Mouse (Mus musculus) Patski (cell line): ENCODE measurements around the gene Hebp2. TPM values are rescaled to one million over a fixed set of nuclear protein-coding genes. Genes with fewer than 3 reads are reported as not detected.

ENCODE experiments used
- ATAC-seq: fragments of 100-300 bp; one replicate; pipeline ENCODE4 v1.8.0; 2021
- CTCF ChIA-PET: fragments of 350-600 bp; sonication (Branson Sonifier 250); formaldehyde crosslinking; loops from one replicate; lab custom pipeline; 2022; ENCODE audit warnings: inconsistent platforms; lab: Charles Lee
- POLR2A ChIA-PET: fragments of 350-600 bp; sonication (Branson Sonifier 250); formaldehyde crosslinking; loops from one replicate; lab custom pipeline; 2022; ENCODE audit warnings: antibody characterized with exemption, inconsistent platforms; lab: Charles Lee
- DNase-seq: peaks from one replicate; pipeline ENCODE4 v3.0.0-alpha.2; 2011; ENCODE audit warnings: low read depth, low spot score
- H3K27me3 ChIP-seq: fragments of 371-371 bp; one replicate; pipeline ENCODE4 v1.5.1; 2021
- CTCF ChIP-seq: fragments of 100-300 bp; IDR thresholded peaks from one replicate; pipeline ENCODE4 v1.5.1; 2021
- in situ Hi-C: fragments of 300-500 bp; cut with MboI; formaldehyde crosslinking; loops from 3 replicates; pipeline ENCODE4 v1.11.1; 2018; ENCODE audit warnings: low pct_unique_long_range_greater_than_20kb, mixed read lengths
- polyA plus RNA-seq: library from polyadenylated mRNA; unstranded; gene quantifications from one replicate; pipeline ENCODE4 v1.2.3, GENCODE M21; 2021

Hebp2 gene
- polyA plus RNA-seq, 1 experiment from 2014 or later, result 11.0 TPM

DNA sequence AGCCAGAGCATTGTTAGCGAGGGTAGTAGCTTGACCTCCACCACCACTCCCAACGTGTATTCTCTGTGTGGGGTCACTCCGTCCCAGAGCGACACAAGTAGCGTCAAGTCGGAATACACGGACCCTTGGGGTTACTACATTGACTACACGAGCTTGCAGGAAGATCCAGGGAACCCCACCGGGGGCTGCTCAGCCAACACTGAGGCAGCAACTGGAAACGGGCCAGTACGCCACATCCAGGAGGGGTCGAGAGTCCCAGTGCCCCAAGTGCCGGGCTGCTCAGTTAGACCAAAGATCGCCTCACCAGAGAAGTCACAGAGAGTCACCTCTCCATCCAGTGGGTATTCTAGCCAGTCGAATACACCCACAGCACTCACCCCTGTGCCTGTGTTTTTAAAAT lies 20.6 kb downstream of the Hebp2 start:
- in situ Hi-C loops, result loop anchor here (5.0 kb wide), 3 partner anchors 73 to 288 kb away; no protein-coding TSS in a partner anchor
- H3K27me3 ChIP-seq, result no peaks in the 10 kb centered on the region
- ChIA-PET CTCF (no interaction called here), POLR2A (no interaction called here)
- DNase-seq (no peak), ATAC-seq (no peak)
- no peak for TF ChIP-seq CTCF

GRCm38 (mm10) chr10:18522556-18522955 lies 23.3 kb downstream of the Hebp2 start:
- in situ Hi-C loops, result no loop called here
- ATAC-seq (no peak), DNase-seq (no peak)
- ChIA-PET POLR2A (no interaction called here), CTCF (no interaction called here)
- no peak for TF ChIP-seq CTCF
- no peaks in the 10 kb centered on the region for H3K27me3 ChIP-seq

- ATAC-seq (no peak), DNase-seq (no peak)
- POLR2A ChIA-PET, result no interaction called here
- no peak for TF ChIP-seq CTCF
- in situ Hi-C loops, result no loop called here
- H3K27me3 ChIP-seq, result no peaks in the 10 kb centered on the region
- CTCF ChIA-PET, result no interaction called here
Observed at GRCm38 (mm10) chr10:18511496-18511895, 34.4 kb downstream of the Hebp2 start.

- DNase-seq (no peak), ATAC-seq (no peak)
- ChIA-PET CTCF (no interaction called here), POLR2A (interaction anchor here (1.4 kb wide), 1 partner anchor 18 kb away, joined by 3 read pairs; no protein-coding TSS in a partner anchor)
- in situ Hi-C loops, result no loop called here
- no peak for TF ChIP-seq CTCF
- H3K27me3 ChIP-seq, result no peaks in the 10 kb centered on the region
Observed at GRCm38 (mm10) chr10:18510663-18511062, 35.2 kb downstream of the Hebp2 start.

GRCm38 (mm10) chr10:18508586-18508985 lies 37.3 kb downstream of the Hebp2 start:
- ATAC-seq, result peak; percentile 26
- DNase-seq, result no peak
- CTCF ChIA-PET, result interaction anchor here (0.9 to 1.7 kb wide), 2 partner anchors 9 to 11 kb away, joined by 3 to 8 read pairs; no protein-coding TSS in a partner anchor
- H3K27me3 ChIP-seq, result no peaks in the 10 kb centered on the region
- no peak for TF ChIP-seq CTCF
- in situ Hi-C loops, result no loop called here
- POLR2A ChIA-PET, result no interaction called here

- no peaks in the 10 kb centered on the region for H3K27me3 ChIP-seq
- in situ Hi-C loops, result no loop called here
- POLR2A ChIA-PET, result no interaction called here
- CTCF ChIA-PET, result interaction anchor here (0.9 to 1.7 kb wide), 2 partner anchors 10 kb away, joined by 3 to 8 read pairs; no protein-coding TSS in a partner anchor
- ATAC-seq (no peak), DNase-seq (no peak)
- TF ChIP-seq CTCF, result no peak
Observed at GRCm38 (mm10) chr10:18507869-18508473, 37.9 kb downstream of the Hebp2 start.

GRCm38 (mm10) chr10:18506501-18506946 lies 39.4 kb downstream of the Hebp2 start:
- ATAC-seq (no peak), DNase-seq (peak; percentile 49)
- no peak for TF ChIP-seq CTCF
- ChIA-PET CTCF (interaction anchor here (1.9 kb wide), 1 partner anchor 13 kb away, joined by 5 read pairs; no protein-coding TSS in a partner anchor), POLR2A (interaction anchor here (0.7 kb wide), 1 partner anchor 33 kb away, joined by 4 read pairs; no protein-coding TSS in a partner anchor)
- H3K27me3 ChIP-seq, result no peaks in the 10 kb centered on the region
- in situ Hi-C loops, result no loop called here

GRCm38 (mm10) chr10:18505690-18506089 lies 40.2 kb downstream of the Hebp2 start:
- DNase-seq, result no peak
- POLR2A ChIA-PET, result interaction anchor here (0.7 kb wide), 1 partner anchor 32 kb away, joined by 4 read pairs; no protein-coding TSS in a partner anchor
- in situ Hi-C loops, result no loop called here

DNA sequence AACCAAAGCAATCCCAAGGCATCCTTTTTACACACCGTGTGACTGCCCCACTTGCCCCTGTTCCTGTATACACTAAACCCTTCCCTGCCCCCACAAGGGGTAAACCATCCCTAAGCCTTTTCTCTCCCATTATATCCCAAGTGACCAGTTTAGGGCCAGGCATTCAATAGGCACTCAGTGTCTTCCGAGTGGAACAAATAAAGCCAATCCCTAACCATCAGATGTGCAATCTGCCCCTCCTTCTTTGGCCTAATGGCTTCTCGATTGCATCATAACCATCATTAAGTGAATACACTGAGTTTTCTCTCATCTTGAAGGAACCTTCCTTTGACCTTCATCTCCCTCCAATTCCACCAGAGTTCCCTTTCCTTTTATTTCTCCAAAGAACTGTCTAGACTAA lies 43.9 kb downstream of the Hebp2 start:
- POLR2A ChIA-PET, result no interaction called here
- in situ Hi-C loops, result no loop called here
- no peak for ATAC-seq
- no peaks in the 10 kb centered on the region for H3K27me3 ChIP-seq
- no peak for TF ChIP-seq CTCF
- CTCF ChIA-PET, result no interaction called here
- DNase-seq, result no peak

More at GRCm38 (mm10) chr10:18505690-18506089, 40.2 kb downstream of the Hebp2 start:
- H3K27me3 ChIP-seq, result no peaks in the 10 kb centered on the region
- TF ChIP-seq CTCF, result no peak
- no peak for ATAC-seq
- CTCF ChIA-PET, result interaction anchor here (0.7 to 1.9 kb wide), 3 partner anchors 13 to 23 kb away, joined by 3 to 5 read pairs (median 3); no protein-coding TSS in a partner anchor

DNA sequence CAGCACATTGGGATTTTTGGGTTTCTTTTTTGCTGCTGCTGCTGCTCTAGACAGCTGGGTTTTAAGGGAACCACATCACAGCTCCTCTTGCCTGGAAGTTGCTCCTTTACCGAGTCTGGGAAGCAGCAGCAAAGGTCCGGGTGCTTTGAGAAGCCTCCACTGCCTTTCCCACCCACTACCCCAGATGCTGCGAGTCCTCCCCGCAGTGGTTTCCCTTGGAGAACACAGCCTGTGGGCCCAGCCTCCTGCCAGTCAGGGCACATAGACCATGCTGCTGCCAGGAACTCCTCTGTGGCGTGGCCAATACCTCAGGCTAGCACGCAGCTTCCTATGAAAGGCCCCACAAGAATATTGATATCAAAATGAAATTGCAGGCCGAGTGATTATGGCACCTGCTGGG lies 48.8 kb downstream of the Hebp2 start:
- H3K27me3 ChIP-seq, result no peaks in the 10 kb centered on the region
- no peak for TF ChIP-seq CTCF
- ChIA-PET CTCF (interaction anchor here (2.2 kb wide), 1 partner anchor 11 kb away, joined by 8 read pairs; no protein-coding TSS in a partner anchor), POLR2A (no interaction called here)
- ATAC-seq (no peak), DNase-seq (no peak)
- in situ Hi-C loops, result no loop called here

DNA sequence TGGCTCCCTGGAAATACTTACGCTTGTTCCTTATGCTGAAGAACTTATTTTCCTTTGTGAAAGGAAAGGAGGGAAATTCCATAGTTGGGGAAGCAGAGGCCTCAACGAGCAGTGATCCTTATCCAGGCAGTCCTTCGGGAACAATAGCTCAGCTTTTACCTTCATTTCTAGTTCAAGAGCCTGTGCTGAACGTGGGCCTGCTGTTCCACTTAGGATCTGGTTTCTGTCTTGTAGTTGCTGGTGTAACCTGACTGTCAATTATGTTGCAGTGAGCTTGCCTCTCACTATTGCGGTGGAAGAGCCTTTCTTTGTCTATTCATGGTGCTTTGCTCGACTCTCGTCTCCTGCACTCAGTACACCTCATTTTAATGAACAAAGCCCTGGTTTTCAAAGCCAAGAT lies 51.6 kb downstream of the Hebp2 start:
- POLR2A ChIA-PET, result no interaction called here
- TF ChIP-seq CTCF, result no peak
- no peaks in the 10 kb centered on the region for H3K27me3 ChIP-seq
- no peak for ATAC-seq
- DNase-seq, result no peak
- in situ Hi-C loops, result no loop called here
- CTCF ChIA-PET, result interaction anchor here (1.2 to 1.4 kb wide), 2 partner anchors 14 to 94 kb away, joined by 3 to 4 read pairs; no protein-coding TSS in a partner anchor
